Mouse (Mus musculus): ENCODE measurements around the gene Sptan1.

DNA sequence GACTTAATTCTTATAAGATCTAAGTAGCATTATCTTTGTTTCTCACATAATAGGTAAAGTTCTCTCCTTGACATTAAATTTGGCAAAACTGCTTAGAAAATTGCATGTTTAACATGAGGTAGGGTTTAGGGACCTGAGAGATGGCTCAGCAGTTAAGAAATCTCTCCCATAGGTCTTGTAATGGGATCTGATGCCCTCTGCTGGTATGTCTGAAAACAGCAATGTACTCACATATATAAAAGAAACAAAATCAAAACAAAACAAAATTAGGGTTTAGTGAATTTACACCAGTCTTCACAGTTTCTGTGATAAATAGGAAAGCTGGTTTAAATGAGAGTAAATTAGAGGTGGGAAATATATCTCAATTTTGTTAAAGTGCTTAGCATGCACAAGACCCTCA is 11.9 kb downstream of the Sptan1 start:
- TF ChIP-seq CTCF (IDR thresholded peaks at IDR 0.05; ENCODE audit: low read depth, low read length) = no peak
- TF ChIP-seq POLR2A (IDR thresholded peaks at IDR 0.05; ENCODE audit: borderline replicate concordance, low read depth, low read length) = no peak

All from bone marrow macrophage, adult 2 months (primary cell).